Mouse (Mus musculus): ENCODE measurements at regions not wholly inside any gene's neighbourhood (a gene's known extent, or its start where the extent isn't known, plus 50 kb on each side); places are given as distances from the start of the nearest gene placed in this dataset.

DNA sequence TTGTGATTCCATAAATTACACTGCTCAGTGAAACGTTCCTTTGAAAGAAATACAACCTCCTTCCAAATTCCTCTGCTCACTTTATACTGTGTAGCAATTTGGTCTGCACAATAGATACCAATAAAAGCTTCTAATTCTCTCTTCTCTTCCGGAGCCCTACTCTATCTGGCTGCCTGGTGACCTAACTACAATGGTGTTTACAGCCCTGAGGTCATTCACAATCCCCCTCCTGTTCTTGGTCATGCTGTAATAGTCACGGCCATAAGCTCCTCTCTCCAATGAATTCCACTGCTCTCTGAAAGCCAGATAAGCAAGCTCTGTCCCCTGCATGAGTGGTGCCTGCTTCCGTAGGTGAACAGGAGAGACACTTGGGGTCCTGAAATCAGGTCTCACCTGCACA is 195.8 kb upstream of the Sox11 start:
- TF ChIP-seq CTCF (IDR thresholded peaks at IDR 0.05; ENCODE audit: borderline replicate concordance, insufficient read depth, low read depth, low read length) (no peak), POLR2A (IDR thresholded peaks at IDR 0.05; ENCODE audit: borderline replicate concordance, insufficient read depth, low read length) (no peak)
